Mouse (Mus musculus): Measurements from ENCODE around the gene Fryl. TPM values are rescaled to one million over a fixed set of nuclear protein-coding genes. Genes with fewer than 3 reads are reported as not detected.

Fryl gene
- 45.5 and 47.7 TPM in 2 replicates for polyA plus RNA-seq (2015; fragmentation: Nextera tagmentation; extraction: Ambion mirVana)

- Histone ChIP-seq H3K9me3 (no peaks in the 10 kb centered on the region), H3K9ac (peak within 1 kb of the TSS; percentile 96), H3K4me1 (replicated peaks) (peaks cover 20% of the 10 kb centered on the region), H3K4me3 (peak within 1 kb of the TSS; percentile 94), H3K27ac (peak within 1 kb of the TSS; percentile 97), H3K4me2 (peak within 1 kb of the TSS; percentile 73), H3K36me3 (no peaks in the 10 kb centered on the region), H3K27me3 (no peaks in the 10 kb centered on the region)
- under 1% methylated on average over 44 of the region's 44 CpGs for WGBS
- peak; percentile 99 for ATAC-seq (ENCODE audit: low FRiP score)
Measured at GRCm38 (mm10) chr5:73256352-73257065, at the start of gene Fryl. Gene Fryl, minus strand, starts transcription at chr5:73256619.

DNA sequence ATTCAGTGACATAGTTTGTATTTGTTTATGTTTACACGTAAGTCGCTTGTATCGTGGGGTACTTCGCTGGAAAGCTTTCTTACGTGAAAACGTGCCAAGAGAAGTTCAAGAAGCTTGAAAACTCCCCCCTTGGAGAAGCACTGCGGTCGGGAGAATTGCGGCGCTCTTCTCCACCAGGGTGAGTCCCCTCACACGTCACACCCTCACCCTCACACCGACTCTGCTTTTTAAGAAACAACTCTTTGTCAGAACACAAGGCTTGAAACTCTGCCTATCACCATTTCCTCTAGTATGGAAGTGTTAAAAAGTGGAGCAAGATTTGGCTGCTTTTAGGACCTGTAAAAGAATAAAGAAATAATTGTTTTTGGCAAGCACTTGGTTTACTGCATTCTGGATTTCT is 48.1 kb upstream of the Fryl start:
- no peak overlapping the region for H3K4me3 ChIP-seq
- H3K27me3 ChIP-seq, result no peaks in the 10 kb centered on the region
- no peak overlapping the region for H3K27ac ChIP-seq
- 91% methylated on average over 12 of the region's 12 CpGs for WGBS
- no peaks in the 10 kb centered on the region for H3K9me3 ChIP-seq
- no peak for ATAC-seq (ENCODE audit: low FRiP score)
- peaks cover 67% of the 10 kb centered on the region for H3K36me3 ChIP-seq
- no peak overlapping the region for H3K4me2 ChIP-seq
- H3K9ac ChIP-seq, result no peak overlapping the region
- H3K4me1 ChIP-seq (replicated peaks), result no peaks in the 10 kb centered on the region

GRCm38 (mm10) chr5:73301601-73302307 is 45.3 kb upstream of the Fryl start:
- Histone ChIP-seq H3K36me3 (peaks cover 55% of the 10 kb centered on the region), H3K9ac (no peak overlapping the region), H3K9me3 (no peaks in the 10 kb centered on the region), H3K4me2 (no peak overlapping the region), H3K27ac (no peak overlapping the region), H3K27me3 (no peaks in the 10 kb centered on the region), H3K4me3 (no peak overlapping the region), H3K4me1 (replicated peaks) (no peaks in the 10 kb centered on the region)
- WGBS, result 93% methylated on average over 7 of the region's 7 CpGs
- no peak for ATAC-seq (ENCODE audit: low FRiP score)

- Histone ChIP-seq H3K9ac (no peak overlapping the region), H3K4me2 (no peak overlapping the region), H3K27me3 (no peaks in the 10 kb centered on the region), H3K36me3 (peaks cover 28% of the 10 kb centered on the region), H3K27ac (no peak overlapping the region), H3K4me1 (replicated peaks) (peaks cover 22% of the 10 kb centered on the region), H3K4me3 (no peak overlapping the region), H3K9me3 (no peaks in the 10 kb centered on the region)
- ATAC-seq (ENCODE audit: low FRiP score), result no peak
- 86% methylated on average over 4 of the region's 4 CpGs for WGBS
Measured at GRCm38 (mm10) chr5:73295916-73296315, 39.5 kb upstream of the Fryl start.

DNA sequence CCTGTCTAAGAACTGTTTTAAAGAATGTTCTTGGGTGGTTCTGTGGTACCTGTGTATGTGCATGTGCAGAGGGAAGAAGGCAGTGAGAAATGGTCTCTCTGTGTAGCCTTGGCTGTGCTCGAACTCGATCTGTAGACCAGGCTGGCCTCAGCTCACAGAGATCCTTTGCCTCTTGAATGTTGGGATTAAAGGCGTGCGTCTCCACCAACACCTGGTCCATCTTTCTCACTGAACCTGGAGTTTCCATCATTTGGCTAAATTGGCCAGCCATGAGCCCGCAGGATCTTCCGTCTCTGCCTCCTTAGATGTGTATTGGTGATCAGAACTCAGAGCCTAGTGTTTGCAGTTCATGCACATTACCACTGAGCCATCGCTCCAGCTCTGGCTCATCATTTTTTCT is 38.6 kb upstream of the Fryl start:
- 99% methylated on average over 7 of the region's 7 CpGs for WGBS

DNA sequence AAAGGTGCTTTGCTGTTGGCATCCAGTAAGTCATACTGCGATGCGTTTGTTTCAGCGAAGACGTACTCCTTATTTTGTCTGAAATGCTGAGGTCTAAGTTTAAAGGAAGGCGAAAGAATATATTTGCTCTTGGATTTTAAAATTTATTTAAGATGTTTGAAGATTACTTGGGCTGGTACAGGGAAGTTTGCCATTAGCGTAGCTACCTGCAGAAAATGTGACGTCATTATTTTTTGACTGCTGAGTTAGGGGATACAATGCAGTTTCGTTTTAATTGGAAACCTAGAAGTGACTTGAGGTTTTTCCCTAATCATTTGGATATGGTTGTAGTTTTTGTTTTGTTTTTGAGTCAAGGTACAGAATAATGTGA is 37.0 kb upstream of the Fryl start:
- no peaks in the 10 kb centered on the region for H3K27me3 ChIP-seq
- H3K4me2 ChIP-seq, result peak overlapping the region; percentile 76
- peak overlapping the region; percentile 97; the same call in 1 of the 2 replicates for H3K27ac ChIP-seq
- WGBS, result 21% methylated on average over 8 of the region's 8 CpGs
- no peaks in the 10 kb centered on the region for H3K9me3 ChIP-seq
- peak overlapping the region; percentile 90 for H3K4me3 ChIP-seq
- peaks cover 24% of the 10 kb centered on the region for H3K36me3 ChIP-seq
- peaks cover 22% of the 10 kb centered on the region for H3K4me1 ChIP-seq (replicated peaks)
- peak overlapping the region; percentile 93 for H3K9ac ChIP-seq
- ATAC-seq (ENCODE audit: low FRiP score), result no peak

More for the DNA sequence above, 38.6 kb upstream of the Fryl start:
- H3K4me3 ChIP-seq, result no peak overlapping the region
- H3K4me1 ChIP-seq (replicated peaks), result peaks cover 22% of the 10 kb centered on the region
- H3K27ac ChIP-seq, result no peak overlapping the region
- no peak for ATAC-seq (ENCODE audit: low FRiP score)
- no peak overlapping the region for H3K9ac ChIP-seq
- peaks cover 25% of the 10 kb centered on the region for H3K36me3 ChIP-seq
- H3K27me3 ChIP-seq, result no peaks in the 10 kb centered on the region
- no peaks in the 10 kb centered on the region for H3K9me3 ChIP-seq
- H3K4me2 ChIP-seq, result no peak overlapping the region

- Histone ChIP-seq H3K27me3 (no peaks in the 10 kb centered on the region), H3K9ac (peak within 1 kb of the TSS; percentile 93), H3K36me3 (peaks cover 18% of the 10 kb centered on the region), H3K27ac (peak within 1 kb of the TSS; percentile 97), H3K4me1 (replicated peaks) (peaks cover 22% of the 10 kb centered on the region), H3K4me3 (peak within 1 kb of the TSS; percentile 90), H3K4me2 (peak within 1 kb of the TSS; percentile 76), H3K9me3 (no peaks in the 10 kb centered on the region)
- peak; percentile 100 for ATAC-seq (ENCODE audit: low FRiP score)
- under 1% methylated on average over 55 of the region's 58 CpGs for WGBS
Measured at GRCm38 (mm10) chr5:73292502-73293457, 36.4 kb upstream of the Fryl start, which contains the start of gene Ociad1. Gene Ociad1, plus strand, starts transcription at chr5:73292784.

DNA sequence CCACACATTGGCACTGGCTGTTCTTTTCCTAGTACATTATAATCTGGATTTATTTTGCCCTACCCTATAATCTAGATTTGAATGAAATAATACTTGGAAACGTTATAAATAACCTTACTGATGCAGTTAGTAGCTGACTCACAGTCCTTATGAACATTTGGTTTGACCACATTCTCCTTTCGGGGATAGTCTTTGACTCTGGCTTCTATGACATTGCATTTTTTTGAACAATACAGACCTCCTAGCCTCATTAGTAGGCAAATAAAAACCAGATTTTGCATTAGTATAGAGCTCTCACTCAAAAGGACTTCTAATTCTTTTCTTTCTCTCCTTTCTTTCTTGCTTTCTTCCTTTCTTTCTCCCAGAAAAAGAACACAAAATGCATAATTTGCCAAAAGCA is 33.5 kb upstream of the Fryl start:
- 71% methylated on average over 2 of the region's 2 CpGs for WGBS
- Histone ChIP-seq H3K4me3 (no peak overlapping the region), H3K27me3 (no peaks in the 10 kb centered on the region), H3K4me2 (no peak overlapping the region), H3K4me1 (replicated peaks) (peaks cover 13% of the 10 kb centered on the region), H3K9me3 (no peaks in the 10 kb centered on the region), H3K36me3 (peaks cover 2% of the 10 kb centered on the region), H3K9ac (no peak overlapping the region), H3K27ac (no peak overlapping the region)
- ATAC-seq (ENCODE audit: low FRiP score), result no peak

DNA sequence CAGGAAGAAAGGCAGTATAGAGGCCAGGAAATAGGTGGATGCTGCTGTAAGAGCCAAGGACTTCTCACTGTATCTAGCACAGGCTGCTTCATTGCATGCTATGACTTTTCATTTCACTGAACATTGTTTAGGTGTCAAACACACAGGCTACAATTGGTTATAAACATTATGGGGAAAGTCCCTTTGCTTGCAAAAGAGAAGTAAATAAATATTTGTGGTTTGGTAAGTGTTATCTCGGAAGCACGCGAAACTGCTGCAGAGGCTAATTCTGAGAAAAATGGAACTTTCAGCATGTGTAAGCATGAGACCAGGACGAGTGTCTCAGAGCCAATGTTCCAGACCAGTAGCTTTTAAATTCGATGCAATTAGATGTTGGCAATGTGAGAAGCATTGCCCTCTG is 30.2 kb upstream of the Fryl start:
- Histone ChIP-seq H3K27ac (no peak overlapping the region), H3K9me3 (no peaks in the 10 kb centered on the region), H3K4me2 (no peak overlapping the region), H3K4me3 (no peak overlapping the region), H3K36me3 (no peaks in the 10 kb centered on the region), H3K9ac (no peak overlapping the region), H3K4me1 (replicated peaks) (no peaks in the 10 kb centered on the region), H3K27me3 (no peaks in the 10 kb centered on the region)
- WGBS, result 86% methylated on average over 5 of the region's 5 CpGs
- no peak for ATAC-seq (ENCODE audit: low FRiP score)

DNA sequence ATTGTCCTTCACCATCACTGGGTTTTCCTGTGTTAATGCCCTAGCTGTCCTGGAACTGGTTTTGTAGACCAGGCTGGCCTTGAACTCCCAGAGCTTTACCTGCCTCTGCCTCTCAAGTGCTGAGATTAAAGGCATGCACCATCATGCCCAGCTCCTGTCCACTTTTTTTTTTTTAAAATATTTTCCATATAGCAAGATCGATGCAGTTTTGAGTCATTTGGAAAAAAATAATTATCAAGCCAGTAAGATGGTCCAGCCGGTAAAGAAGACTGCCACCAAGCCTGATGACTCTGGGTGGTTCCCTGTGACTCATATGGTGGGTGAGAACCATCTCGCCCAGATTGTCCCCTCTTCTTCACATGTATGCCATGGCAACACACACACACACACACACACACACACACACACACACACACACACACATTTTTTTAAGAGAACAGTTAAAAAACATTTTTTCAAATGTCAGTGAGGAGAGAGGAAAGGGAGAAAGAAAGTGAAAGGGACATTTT is 29.1 kb upstream of the Fryl start:
- Histone ChIP-seq H3K27me3 (no peaks in the 10 kb centered on the region), H3K36me3 (no peaks in the 10 kb centered on the region), H3K4me1 (replicated peaks) (no peaks in the 10 kb centered on the region), H3K4me2 (no peak overlapping the region), H3K27ac (no peak overlapping the region), H3K9ac (no peak overlapping the region), H3K4me3 (no peak overlapping the region), H3K9me3 (no peaks in the 10 kb centered on the region)
- no peak for ATAC-seq (ENCODE audit: low FRiP score)
- WGBS, result 89% methylated on average over 3 of the region's 3 CpGs

DNA sequence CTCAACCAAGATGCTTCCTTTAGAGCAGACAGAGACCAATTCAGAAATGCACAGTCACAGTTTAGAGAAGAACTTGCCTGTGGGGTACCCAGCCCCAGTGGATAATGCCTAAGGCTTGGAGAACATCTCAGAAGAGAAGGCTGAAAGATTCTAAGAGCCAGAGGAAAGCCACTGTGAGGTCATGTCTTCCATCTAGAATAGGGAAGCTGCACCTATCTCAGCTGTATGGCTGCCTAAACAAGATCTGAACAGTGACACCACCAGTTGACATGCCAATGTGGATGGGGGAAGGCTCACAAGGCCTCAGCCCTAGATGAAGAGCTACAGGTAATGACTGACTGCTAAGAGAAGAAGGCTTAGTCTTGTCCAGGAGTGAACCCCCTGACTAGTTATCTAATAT is 27.6 kb upstream of the Fryl start:
- Histone ChIP-seq H3K4me3 (no peak overlapping the region), H3K4me2 (no peak overlapping the region), H3K4me1 (replicated peaks) (no peaks in the 10 kb centered on the region; the same call in 1 of the 2 replicates), H3K27me3 (no peaks in the 10 kb centered on the region), H3K9me3 (no peaks in the 10 kb centered on the region), H3K36me3 (no peaks in the 10 kb centered on the region), H3K27ac (no peak overlapping the region), H3K9ac (no peak overlapping the region)
- ATAC-seq (ENCODE audit: low FRiP score), result no peak

DNA sequence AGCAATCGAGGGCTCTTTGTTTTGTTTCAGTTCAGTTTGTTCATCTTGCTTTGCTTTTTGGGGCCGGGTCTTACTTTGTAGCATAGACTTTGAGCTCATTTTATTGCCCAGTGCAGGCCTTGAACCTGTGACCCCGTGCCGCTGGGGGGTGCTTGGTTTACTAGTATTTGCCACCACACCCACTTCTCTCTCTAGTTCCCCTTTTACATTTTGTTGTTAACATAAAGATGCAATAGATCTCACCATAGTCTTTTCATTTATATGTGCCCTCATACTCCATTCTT is 24.1 kb upstream of the Fryl start:
- H3K27ac ChIP-seq, result no peak overlapping the region
- no peak overlapping the region for H3K4me3 ChIP-seq
- H3K4me1 ChIP-seq (replicated peaks), result no peaks in the 10 kb centered on the region; the same call in 1 of the 2 replicates
- no peaks in the 10 kb centered on the region for H3K9me3 ChIP-seq
- H3K27me3 ChIP-seq, result no peaks in the 10 kb centered on the region
- no peaks in the 10 kb centered on the region for H3K36me3 ChIP-seq
- no peak overlapping the region for H3K9ac ChIP-seq
- ATAC-seq (ENCODE audit: low FRiP score), result no peak
- 77% methylated on average over 4 of the region's 4 CpGs for WGBS
- H3K4me2 ChIP-seq, result no peak overlapping the region

Measured in hindbrain, embryonic 13.5 days (tissue).